Mouse (Mus musculus): ENCODE results near the gene Tfap4.

GRCm38 (mm10) chr16:4596836-4597235, 37.2 kb upstream of the Tfap4 start:
- TF ChIP-seq FLI1 (IDR thresholded peaks at IDR 0.05; ENCODE audit: low read length) (no peak), GATA1 (IDR thresholded peaks at IDR 0.05; ENCODE audit: borderline replicate concordance, low read length) (no peak)

Measured in megakaryocyte, embryonic 14.5 days (primary cell).